Comparison of ENCODE assay signal across 14 mouse cellular contexts in the genomic region with DNA sequence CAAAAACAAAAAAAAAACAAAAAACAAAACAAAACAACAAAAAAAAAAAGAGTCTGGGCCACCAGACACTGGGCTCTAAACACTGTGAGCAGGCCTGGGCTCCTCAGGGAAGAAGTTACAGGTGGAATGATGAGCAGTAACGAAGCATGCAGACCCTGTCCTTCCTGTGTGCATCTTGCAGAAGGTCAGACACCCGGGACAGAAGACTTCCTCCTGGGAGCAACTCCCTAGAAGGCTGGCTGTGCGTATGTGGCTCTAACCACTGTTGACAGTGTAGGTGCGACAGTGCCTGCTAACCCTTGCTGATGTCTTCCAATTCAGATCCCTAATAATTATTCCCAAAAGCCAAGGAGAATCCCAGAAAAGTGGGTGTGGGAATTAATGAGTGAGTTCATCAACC.
DNase-seq lines count a peak whose midpoint lies in the region; ATAC-seq lines count a peak whose summit lies in the region.
"Had no signal": no experiment of that assay in that cellular context is flagged by ENCODE, and none has a peak within 500 bp of the region (broad histone marks: within the 10 kb centered on the region; RNA-seq: fewer than 3 reads in every experiment).

No protein-coding gene starts in this region.

- peaks cover 9% of the 10 kb centered on the region; the same call in 1 of the 2 replicates for H3K4me1 ChIP-seq in kidney, embryonic 14.5 days (ENCODE audit: control insufficient read depth, insufficient read depth, low read length)
- H3K4me1 ChIP-seq in embryonic facial prominence, embryonic 11.5 days (ENCODE audit: control insufficient read depth, insufficient read depth, low read length), result no peaks in the 10 kb centered on the region
- peaks cover 24% of the 10 kb centered on the region for H3K4me1 ChIP-seq in hindbrain, embryonic 13.5 days (replicated peaks)
- peaks cover 24% of the 10 kb centered on the region for H3K4me1 ChIP-seq in neural tube, embryonic 12.5 days

- no peak overlapping the region for H3K4me2 ChIP-seq in kidney, embryonic 14.5 days (replicated peaks; ENCODE audit: low read depth, low read length)
- no peak overlapping the region for H3K4me2 ChIP-seq in embryonic facial prominence, embryonic 11.5 days (ENCODE audit: low read depth, low read length)
- H3K4me2 ChIP-seq in hindbrain, embryonic 13.5 days, result no peak overlapping the region
- H3K4me2 ChIP-seq in neural tube, embryonic 12.5 days (replicated peaks), result no peak overlapping the region
- H3K4me2 ChIP-seq: liver, embryonic 11.5 days had no signal

- DNase-seq in kidney, postnatal 4 days, result no peak
- no peak for DNase-seq in embryonic facial prominence, embryonic 11.5 days (ENCODE audit: low spot score)
- DNase-seq in c-Kit-positive CD71-positive TER-119-positive erythroid progenitor cells, embryonic 14.5 days (ENCODE audit: low spot score), result no peak
- DNase-seq in left cerebral cortex, postnatal 36 days (ENCODE audit: low spot score in 2 of 2), result no peak
- no peak for DNase-seq in frontal cortex, postnatal 25 days (ENCODE audit: low spot score in 2 of 2)
- DNase-seq: adrenal gland, postnatal 36 days; B cell, adult 2 months; kidney, postnatal 36 days; lung, postnatal 36 days had no signal

- intact Hi-C loops in left cerebral cortex, postnatal 36 days (cut with DNase I), result no loop called here

- whole genome bisulfite sequencing in kidney, embryonic 14.5 days, result 64% methylated on average over 4 of the region's 4 CpGs
- 25% methylated on average over 4 of the region's 4 CpGs for WGBS in embryonic facial prominence, embryonic 11.5 days
- WGBS in hindbrain, embryonic 13.5 days, result 34% methylated on average over 4 of the region's 4 CpGs
- WGBS in neural tube, embryonic 12.5 days, result 28% methylated on average over 4 of the region's 4 CpGs

- no peak for ATAC-seq in kidney, embryonic 14.5 days (ENCODE audit: low FRiP score, low TSS enrichment)
- ATAC-seq in embryonic facial prominence, embryonic 11.5 days (replicated peaks; ENCODE audit: insufficient number of reproducible peaks, low FRiP score, low TSS enrichment, low read depth), result no peak
- ATAC-seq in hindbrain, embryonic 13.5 days (ENCODE audit: low FRiP score), result no peak
- 0 out of 2 replicates have a peak, but pooled peaks have one; percentile 6 for ATAC-seq in neural tube, embryonic 12.5 days (ENCODE audit: low FRiP score, low read depth)

- no peaks in the 10 kb centered on the region for H3K9me3 ChIP-seq in kidney, embryonic 14.5 days (ENCODE audit: control insufficient read depth, low read length)
- no peaks in the 10 kb centered on the region for H3K9me3 ChIP-seq in embryonic facial prominence, embryonic 11.5 days (replicated peaks; ENCODE audit: control insufficient read depth, low read length)
- no peaks in the 10 kb centered on the region for H3K9me3 ChIP-seq in hindbrain, embryonic 13.5 days
- no peaks in the 10 kb centered on the region for H3K9me3 ChIP-seq in neural tube, embryonic 12.5 days

- no peaks in the 10 kb centered on the region for H3K36me3 ChIP-seq in kidney, embryonic 14.5 days (ENCODE audit: control insufficient read depth, insufficient read depth, low read length)
- H3K36me3 ChIP-seq in embryonic facial prominence, embryonic 11.5 days (replicated peaks; ENCODE audit: control insufficient read depth, insufficient read depth, low read depth, low read length), result no peaks in the 10 kb centered on the region
- H3K36me3 ChIP-seq in hindbrain, embryonic 13.5 days, result no peaks in the 10 kb centered on the region
- no peaks in the 10 kb centered on the region for H3K36me3 ChIP-seq in neural tube, embryonic 12.5 days

- H3K27ac ChIP-seq in kidney, embryonic 14.5 days (ENCODE audit: low read depth, low read length), result peak overlapping the region; percentile 10; the same call in 1 of the 2 replicates
- peak overlapping the region; percentile 15; the same call in 1 of the 2 replicates for H3K27ac ChIP-seq in embryonic facial prominence, embryonic 11.5 days (replicated peaks; ENCODE audit: low read depth, low read length)
- H3K27ac ChIP-seq in hindbrain, embryonic 13.5 days, result peak overlapping the region; percentile 66; the same call in 1 of the 2 replicates
- H3K27ac ChIP-seq in neural tube, embryonic 12.5 days, result no peak overlapping the region

- H3K27me3 ChIP-seq in kidney, embryonic 14.5 days (ENCODE audit: control insufficient read depth, insufficient read depth, low read length), result no peaks in the 10 kb centered on the region
- H3K27me3 ChIP-seq in embryonic facial prominence, embryonic 11.5 days (ENCODE audit: control insufficient read depth, insufficient read depth, low read length), result no peaks in the 10 kb centered on the region
- H3K27me3 ChIP-seq in hindbrain, embryonic 13.5 days, result no peaks in the 10 kb centered on the region
- no peaks in the 10 kb centered on the region for H3K27me3 ChIP-seq in neural tube, embryonic 12.5 days (replicated peaks)

- no peak overlapping the region for H3K9ac ChIP-seq in kidney, embryonic 14.5 days (ENCODE audit: low read depth, low read length)
- H3K9ac ChIP-seq in embryonic facial prominence, embryonic 11.5 days (replicated peaks; ENCODE audit: low read length), result no peak overlapping the region
- H3K9ac ChIP-seq in hindbrain, embryonic 13.5 days, result no peak overlapping the region
- H3K9ac ChIP-seq in neural tube, embryonic 12.5 days, result no peak overlapping the region

- H3K4me3 ChIP-seq in kidney, embryonic 14.5 days (ENCODE audit: low read length), result no peak overlapping the region
- H3K4me3 ChIP-seq in embryonic facial prominence, embryonic 11.5 days (ENCODE audit: low read depth, low read length), result no peak overlapping the region
- H3K4me3 ChIP-seq in hindbrain, embryonic 13.5 days, result no peak overlapping the region
- H3K4me3 ChIP-seq in neural tube, embryonic 12.5 days, result no peak overlapping the region
- H3K4me3 ChIP-seq: myocyte had no signal
